Mouse (Mus musculus) intestine, postnatal 0 days (tissue): Measurements from ENCODE around the gene Uhrf1bp1l. TPM values are rescaled to one million over a fixed set of nuclear protein-coding genes. Genes with fewer than 3 reads are reported as not detected.
"Not testable (repeated sequence)": the region's sequence is repeated elsewhere in the genome, so short reads cannot be mapped to it uniquely, and the experiment has no call there.

Experiments
- ATAC-seq: fragments of 200-750 bp; cut with Nextera tagmentation; 2 replicates; pipeline ENCODE4 v1.8.0; 2017; ENCODE audit warnings: mild to moderate bottlenecking, moderate TSS enrichment, moderate library complexity
- H3K27ac ChIP-seq: fragments of 300-500 bp; sonication (generic); 2 replicates; pipeline ENCODE4 v1.5.1; 2014; ENCODE audit warnings: mild to moderate bottlenecking, low read depth, low read length, moderate library complexity
- H3K27me3 ChIP-seq: fragments of 300-500 bp; sonication (generic); replicated peaks from 2 replicates; pipeline ENCODE4 v1.6.1; 2014; ENCODE audit warnings: low read length, mixed read lengths; ENCODE audit not compliant: control insufficient read depth, insufficient read depth
- H3K36me3 ChIP-seq: fragments of 300-500 bp; sonication (generic); 2 replicates; pipeline ENCODE4 v1.6.1; 2014; ENCODE audit warnings: mild to moderate bottlenecking, moderate library complexity; ENCODE audit not compliant: control insufficient read depth, insufficient read depth
- H3K4me1 ChIP-seq: fragments of 300-500 bp; sonication (generic); replicated peaks from 2 replicates; pipeline ENCODE4 v1.6.1; 2014; ENCODE audit warnings: antibody characterized with exemption, low read length, mixed read lengths; ENCODE audit not compliant: control insufficient read depth, insufficient read depth
- H3K4me2 ChIP-seq: fragments of 300-500 bp; sonication (generic); replicated peaks from 2 replicates; pipeline ENCODE4 v1.6.1; 2014; ENCODE audit warnings: low read depth, mild to moderate bottlenecking, moderate library complexity
- H3K4me3 ChIP-seq: fragments of 300-500 bp; sonication (generic); 2 replicates; pipeline ENCODE4 v1.5.1; 2014; ENCODE audit warnings: low read depth, low read length
- H3K9ac ChIP-seq: fragments of 300-500 bp; sonication (generic); 2 replicates; pipeline ENCODE4 v1.6.1; 2014; ENCODE audit warnings: mild to moderate bottlenecking, low read depth, low read length
- H3K9me3 ChIP-seq: fragments of 300-500 bp; sonication (generic); 2 replicates; pipeline ENCODE4 v1.6.1; 2016; ENCODE audit warnings: mixed run types; ENCODE audit not compliant: control insufficient read depth
- CTCF ChIP-seq: sonication (generic); IDR thresholded peaks from 2 replicates; pipeline ENCODE4 v1.5.1; 2016; ENCODE audit warnings: low read depth, mild to moderate bottlenecking, control low read depth, antibody characterized with exemption, moderate library complexity
- WGBS: fragments of 180-500 bp; shearing (Covaris S2); extraction: QIAGEN DNeasy Blood & Tissue Kit; methylation state at CpG from one replicate; pipeline ENCODE4 v1.1.7; 2014; 5-methylcytosine and 5-hydroxymethylcytosine counted together
- polyA plus RNA-seq: library from polyadenylated mRNA; unstranded; fragments of >200 nt; fragmentation: Nextera tagmentation; extraction: Ambion mirVana; gene quantifications from 2 replicates; pipeline ENCODE4 v1.2.1, GENCODE M21; 2015

The Uhrf1bp1l gene
- 8.0 and 9.3 TPM in 2 replicates for polyA plus RNA-seq

DNA sequence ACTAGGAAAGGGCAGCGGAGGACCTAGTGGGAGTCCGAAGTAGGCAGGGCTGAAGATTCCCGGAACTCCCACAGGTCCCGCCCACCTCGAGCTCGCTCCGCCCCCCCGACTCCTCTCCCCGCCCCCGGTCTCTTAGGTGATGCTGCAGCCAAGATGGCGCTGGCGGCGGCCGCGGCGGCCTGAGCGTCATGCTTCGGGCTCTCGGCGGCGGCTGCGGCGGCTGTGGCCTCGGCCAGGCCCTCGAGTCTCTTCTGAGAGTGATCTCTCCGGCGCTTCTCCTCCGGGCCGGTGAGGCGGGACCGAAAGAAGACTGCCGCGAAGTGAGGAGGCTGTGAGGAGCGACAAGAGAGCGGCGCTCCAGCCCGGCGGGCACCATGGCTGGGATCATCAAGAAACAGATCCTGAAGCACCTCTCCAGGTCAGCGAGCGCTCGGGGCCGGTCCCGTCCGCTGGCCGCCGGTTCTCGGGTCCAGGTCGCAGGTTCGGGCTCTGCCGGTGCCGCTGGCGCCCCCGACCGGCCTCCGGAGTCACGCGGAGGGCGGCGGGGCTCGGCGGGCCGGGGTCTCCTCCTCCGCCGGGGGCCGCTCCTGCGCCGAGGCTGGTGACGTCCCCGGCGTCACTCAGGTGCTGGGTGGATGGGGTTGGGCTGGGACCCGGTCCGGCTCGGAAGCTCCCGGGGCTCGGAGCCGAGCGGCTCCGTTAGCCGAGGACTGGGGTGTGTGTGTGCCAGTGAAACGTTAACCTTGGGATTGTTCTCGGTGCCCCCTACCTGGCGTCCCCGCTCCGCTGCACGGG lies at the start of gene Uhrf1bp1l:
TSS of gene Uhrf1bp1l (plus strand) at position 121 of the 795 bp plus-strand sequence.
- Histone ChIP-seq H3K4me3 (peak within 1 kb of the TSS; percentile 92), H3K4me2 (peak within 1 kb of the TSS; percentile 93), H3K4me1 (peaks cover 6% of the 10 kb centered on the region; the same call in 1 of the 2 replicates), H3K27me3 (no peaks in the 10 kb centered on the region), H3K9me3 (no peaks in the 10 kb centered on the region), H3K27ac (peak within 1 kb of the TSS; percentile 84), H3K36me3 (no peaks in the 10 kb centered on the region), H3K9ac (peak within 1 kb of the TSS; percentile 92)
- ATAC-seq = peak; percentile 88
- WGBS = under 1% methylated on average over 85 of the region's 85 CpGs
- peak; percentile 32 for TF ChIP-seq CTCF

DNA sequence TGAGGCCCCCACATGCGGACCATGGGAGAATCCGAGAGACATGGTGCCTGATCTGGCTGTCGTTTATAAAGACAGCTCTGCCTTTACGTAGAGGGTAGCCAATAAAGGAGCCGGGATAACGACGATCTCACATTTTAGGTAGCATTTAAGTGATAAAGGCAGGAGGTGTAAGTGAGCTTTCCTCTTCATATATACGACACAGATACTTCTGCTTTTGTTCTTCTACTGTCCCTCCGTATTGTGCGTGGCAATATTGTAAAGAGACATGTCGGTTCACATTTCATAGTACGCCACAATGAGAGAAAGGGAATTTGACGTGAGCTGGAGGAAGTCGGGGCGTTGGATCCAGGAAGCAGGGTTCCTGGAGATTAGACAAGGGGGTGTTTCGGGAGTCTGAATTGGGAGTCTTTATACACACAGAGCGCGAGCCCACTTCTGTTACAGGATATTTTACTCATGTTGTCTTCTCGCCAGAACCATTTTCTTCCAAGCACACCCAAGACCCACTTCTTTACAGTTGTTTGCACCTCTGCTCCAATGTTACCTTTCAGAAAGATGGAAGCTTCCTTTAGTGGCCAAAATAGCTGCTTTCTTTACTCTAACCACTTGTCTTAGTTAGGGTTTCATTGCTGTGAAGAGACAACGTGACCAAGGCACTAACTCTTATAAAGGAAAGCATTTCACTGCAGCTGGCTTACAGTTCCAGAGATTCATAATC lies 49.4 kb upstream of the Uhrf1bp1l start:
- no peaks in the 10 kb centered on the region for H3K9me3 ChIP-seq
- no peak overlapping the region for H3K4me3 ChIP-seq
- H3K27ac ChIP-seq = no peak overlapping the region
- TF ChIP-seq CTCF = no peak
- no peak overlapping the region for H3K4me2 ChIP-seq
- H3K36me3 ChIP-seq = no peaks in the 10 kb centered on the region
- H3K4me1 ChIP-seq = no peaks in the 10 kb centered on the region
- ATAC-seq = no peak
- H3K27me3 ChIP-seq = no peaks in the 10 kb centered on the region
- H3K9ac ChIP-seq = no peak overlapping the region
- 82% methylated on average over 20 of the region's 20 CpGs for WGBS

DNA sequence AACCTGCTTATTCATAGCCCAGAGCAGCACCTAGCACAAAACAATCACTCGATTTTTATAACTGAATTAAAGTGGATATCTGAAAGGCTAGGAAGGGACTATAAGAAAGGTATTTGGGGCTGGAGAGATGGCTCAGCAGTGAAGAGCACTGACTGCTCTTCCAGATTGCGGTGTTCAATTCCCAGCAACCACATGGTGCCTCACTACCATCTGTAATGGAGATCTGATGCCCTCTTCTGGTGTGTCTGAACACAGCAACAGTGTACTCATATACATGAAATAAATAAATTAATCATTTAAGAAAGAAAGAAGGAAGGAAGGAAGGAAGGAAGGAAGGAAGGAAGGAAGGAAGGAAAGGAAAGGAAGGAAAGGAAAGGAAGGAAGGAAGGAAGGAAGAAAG lies 48.5 kb upstream of the Uhrf1bp1l start:
- H3K9ac ChIP-seq, H3K4me2 ChIP-seq, H3K36me3 ChIP-seq, H3K27ac ChIP-seq, H3K9me3 ChIP-seq, H3K4me1 ChIP-seq, H3K27me3 ChIP-seq, ATAC-seq, H3K4me3 ChIP-seq: not testable (repeated sequence)
- peak; percentile 29; the same call in 1 of the 2 replicates for TF ChIP-seq CTCF
- WGBS = 75% methylated on average over 2 of the region's 2 CpGs

DNA sequence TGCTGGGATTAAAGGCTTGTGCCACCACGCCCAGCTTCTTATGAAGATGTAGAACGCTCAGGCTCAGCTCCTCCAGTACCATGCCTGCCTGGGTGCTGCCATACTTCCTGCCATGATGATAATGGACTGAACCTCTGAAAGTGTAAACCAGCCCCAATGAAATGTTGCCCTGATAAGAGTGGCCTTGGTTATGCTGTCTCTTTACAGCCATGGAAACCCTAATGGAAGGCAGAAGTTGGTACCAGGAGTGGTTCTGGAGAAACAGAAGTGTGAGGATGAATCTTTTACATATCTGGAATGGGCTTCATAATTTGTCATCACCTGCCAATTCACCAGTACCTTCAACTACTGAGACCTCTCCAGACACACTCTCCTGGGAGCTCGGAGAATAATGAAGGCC lies 46.8 kb upstream of the Uhrf1bp1l start:
- no peak overlapping the region for H3K27ac ChIP-seq
- no peaks in the 10 kb centered on the region for H3K4me1 ChIP-seq
- H3K4me2 ChIP-seq = no peak overlapping the region
- H3K9ac ChIP-seq = no peak overlapping the region
- no peak for ATAC-seq
- TF ChIP-seq CTCF = no peak
- WGBS = 87% methylated on average over 3 of the region's 3 CpGs
- no peaks in the 10 kb centered on the region for H3K36me3 ChIP-seq
- no peak overlapping the region for H3K4me3 ChIP-seq
- H3K27me3 ChIP-seq = no peaks in the 10 kb centered on the region
- H3K9me3 ChIP-seq = no peaks in the 10 kb centered on the region

DNA sequence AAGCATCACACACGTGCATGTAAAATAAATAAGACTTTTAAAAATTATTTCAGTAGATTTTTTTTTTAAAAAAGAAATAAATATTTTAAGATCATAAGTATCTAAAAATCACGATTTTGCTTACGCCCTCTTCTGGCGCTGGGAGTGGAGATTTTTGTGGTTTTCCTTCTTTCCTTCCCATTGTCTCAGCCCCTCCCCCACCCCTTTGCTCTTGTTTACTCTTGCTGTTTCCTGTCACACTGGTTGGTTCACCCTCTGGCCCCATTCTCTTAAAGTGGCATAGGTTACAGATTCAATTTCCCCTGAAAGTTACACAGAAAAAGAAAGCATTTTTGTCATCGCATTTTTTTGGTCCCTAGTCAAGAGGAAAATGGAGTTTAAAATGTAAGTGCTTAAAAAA lies 41.7 kb upstream of the Uhrf1bp1l start:
- H3K9me3 ChIP-seq = no peaks in the 10 kb centered on the region
- H3K4me1 ChIP-seq = no peaks in the 10 kb centered on the region
- H3K4me2 ChIP-seq = no peak overlapping the region
- H3K4me3 ChIP-seq = no peak overlapping the region
- no peak overlapping the region for H3K27ac ChIP-seq
- no peak overlapping the region for H3K9ac ChIP-seq
- WGBS = 42% methylated on average over 5 of the region's 5 CpGs
- ATAC-seq = no peak
- H3K27me3 ChIP-seq = no peaks in the 10 kb centered on the region
- no peak for TF ChIP-seq CTCF
- H3K36me3 ChIP-seq = no peaks in the 10 kb centered on the region

DNA sequence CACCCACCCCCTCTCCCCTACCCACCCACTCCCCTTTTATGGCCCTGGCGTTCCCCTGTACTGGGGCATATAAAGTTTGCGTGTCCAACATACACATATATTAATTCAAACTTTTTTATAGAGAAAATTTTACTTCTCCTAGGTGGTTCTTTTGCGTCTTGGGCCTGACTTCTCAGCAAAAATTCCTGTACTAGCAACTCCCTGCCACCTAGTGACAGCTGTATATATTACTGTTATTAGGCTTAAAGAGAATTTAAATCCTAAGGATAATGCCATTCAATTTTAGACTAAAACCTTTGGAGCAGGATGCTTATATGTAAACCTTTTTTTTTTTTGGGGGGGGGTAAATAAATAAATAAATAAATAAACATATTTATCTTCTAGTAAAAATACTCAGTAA lies 37.4 kb upstream of the Uhrf1bp1l start:
- Histone ChIP-seq H3K27ac (no peak overlapping the region), H3K36me3 (no peaks in the 10 kb centered on the region), H3K27me3 (no peaks in the 10 kb centered on the region), H3K4me1 (no peaks in the 10 kb centered on the region), H3K4me3 (no peak overlapping the region), H3K9ac (no peak overlapping the region), H3K9me3 (no peaks in the 10 kb centered on the region), H3K4me2 (no peak overlapping the region)
- 77% methylated on average over 3 of the region's 3 CpGs for WGBS
- peak; percentile 24; the same call in 1 of the 2 replicates for TF ChIP-seq CTCF
- no peak for ATAC-seq
